Mouse (Mus musculus) liver, postnatal 0 days (tissue): ENCODE measurements at regions not wholly inside any gene's neighbourhood (a gene's known extent, or its start where the extent isn't known, plus 50 kb on each side); places are given as distances from the start of the nearest gene placed in this dataset.
A peak's percentile ranks its signal among the peaks of the same experiment; 100 is the strongest.

Experiments used
- ATAC-seq: fragments of 200-750 bp; cut with Nextera tagmentation; 2 replicates; pipeline ENCODE4 v1.8.0; 2017; ENCODE audit warnings: mild to moderate bottlenecking, moderate library complexity
- DNase-seq: peaks from one replicate; pipeline ENCODE4 v3.0.0-alpha.2; 2016
- H3K27ac ChIP-seq: fragments of 300-500 bp; sonication (generic); 2 replicates; pipeline ENCODE4 v1.5.1; 2014; ENCODE audit warnings: antibody characterized with exemption, moderate library complexity, mild to moderate bottlenecking, low read depth
- H3K27me3 ChIP-seq: fragments of 300-500 bp; sonication (generic); 2 replicates; pipeline ENCODE4 v1.6.1; 2014; ENCODE audit warnings: low read length, control low read depth, mixed read lengths; ENCODE audit not compliant: insufficient read depth
- H3K36me3 ChIP-seq: fragments of 300-500 bp; sonication (generic); replicated peaks from 2 replicates; pipeline ENCODE4 v1.6.1; 2014; ENCODE audit warnings: mild to moderate bottlenecking, control low read depth, low read length, moderate library complexity, mixed read lengths; ENCODE audit not compliant: insufficient read depth
- H3K4me1 ChIP-seq: fragments of 300-500 bp; sonication (generic); 2 replicates; pipeline ENCODE4 v1.6.1; 2014; ENCODE audit warnings: antibody characterized with exemption, mild to moderate bottlenecking, control low read depth; ENCODE audit not compliant: insufficient read depth
- H3K4me2 ChIP-seq: fragments of 300-500 bp; sonication (generic); 2 replicates; pipeline ENCODE4 v1.6.1; 2014; ENCODE audit warnings: low read depth, mild to moderate bottlenecking, low read length, moderate library complexity, mixed read lengths
- H3K4me3 ChIP-seq: fragments of 300-500 bp; sonication (generic); 2 replicates; pipeline ENCODE4 v1.5.1; 2014; ENCODE audit warnings: low read depth, low read length
- H3K9ac ChIP-seq: fragments of 300-500 bp; sonication (generic); replicated peaks from 2 replicates; pipeline ENCODE4 v1.6.1; 2014; ENCODE audit warnings: mild to moderate bottlenecking, moderate library complexity
- H3K9me3 ChIP-seq: fragments of 300-500 bp; sonication (generic); 2 replicates; pipeline ENCODE4 v1.6.1; 2016; ENCODE audit warnings: mild to moderate bottlenecking, control low read depth, low read length, mixed read lengths
- CTCF ChIP-seq: sonication (generic); IDR thresholded peaks from 2 replicates; pipeline ENCODE4 v1.5.1; 2016; ENCODE audit warnings: antibody characterized with exemption, low read depth
- EP300 ChIP-seq: IDR thresholded peaks from 2 replicates; pipeline ENCODE4 v1.6.1; 2016; ENCODE audit warnings: antibody characterized with exemption, low read depth, mild to moderate bottlenecking
- WGBS: fragments of 180-500 bp; shearing (Covaris S2); extraction: QIAGEN DNeasy Blood & Tissue Kit; methylation state at CpG from one replicate; pipeline ENCODE4 v1.1.7; 2014; ENCODE audit not compliant: insufficient replicate concordance; 5-methylcytosine and 5-hydroxymethylcytosine counted together

- Histone ChIP-seq H3K27ac (no peak overlapping the region), H3K4me3 (no peak overlapping the region), H3K4me2 (no peak overlapping the region), H3K27me3 (no peaks in the 10 kb centered on the region), H3K4me1 (no peaks in the 10 kb centered on the region), H3K9me3 (no peaks in the 10 kb centered on the region), H3K9ac (no peak overlapping the region), H3K36me3 (no peaks in the 10 kb centered on the region)
- TF ChIP-seq CTCF (no peak), EP300 (no peak)
- WGBS: 70% methylated on average over 10 of the region's 10 CpGs
- no peak for DNase-seq
- no peak for ATAC-seq
These were observed 291.9 kb upstream of the Lyplal1 start for GRCm38 (mm10) chr1:186408986-186409441.

- Histone ChIP-seq H3K4me2 (no peak overlapping the region), H3K27ac (no peak overlapping the region), H3K4me3 (no peak overlapping the region), H3K9me3 (no peaks in the 10 kb centered on the region), H3K4me1 (no peaks in the 10 kb centered on the region), H3K36me3 (no peaks in the 10 kb centered on the region), H3K9ac (no peak overlapping the region), H3K27me3 (no peaks in the 10 kb centered on the region)
- WGBS: 37% methylated on average over 8 of the region's 8 CpGs
- ATAC-seq: no peak
- DNase-seq: no peak
- TF ChIP-seq EP300 (no peak), CTCF (no peak)
These were observed 290.5 kb upstream of the Lyplal1 start for GRCm38 (mm10) chr1:186407656-186408055.

GRCm38 (mm10) chr1:186405693-186406092 lies 288.6 kb upstream of the Lyplal1 start:
- DNase-seq (no peak), ATAC-seq (no peak)
- H3K36me3 ChIP-seq: no peaks in the 10 kb centered on the region
- no peak overlapping the region for H3K4me3 ChIP-seq
- H3K4me2 ChIP-seq: no peak overlapping the region
- no peaks in the 10 kb centered on the region for H3K27me3 ChIP-seq
- no peak overlapping the region for H3K27ac ChIP-seq
- TF ChIP-seq CTCF (no peak), EP300 (no peak)
- no peaks in the 10 kb centered on the region for H3K4me1 ChIP-seq
- 72% methylated on average over 5 of the region's 5 CpGs for WGBS
- no peaks in the 10 kb centered on the region for H3K9me3 ChIP-seq
- no peak overlapping the region for H3K9ac ChIP-seq

- Histone ChIP-seq H3K27me3 (no peaks in the 10 kb centered on the region), H3K36me3 (no peaks in the 10 kb centered on the region), H3K9me3 (no peaks in the 10 kb centered on the region), H3K4me3 (no peak overlapping the region), H3K9ac (no peak overlapping the region), H3K4me1 (no peaks in the 10 kb centered on the region), H3K27ac (no peak overlapping the region), H3K4me2 (no peak overlapping the region)
- no peak for DNase-seq
- WGBS: 35% methylated on average over 8 of the region's 8 CpGs
- peak; percentile 49 for ATAC-seq
- TF ChIP-seq CTCF: no peak
- 0 out of 2 replicates have a peak, but pooled peaks have one; percentile 32 for TF ChIP-seq EP300
These were observed 282.7 kb upstream of the Lyplal1 start for GRCm38 (mm10) chr1:186399762-186400161.

- Histone ChIP-seq H3K36me3 (no peaks in the 10 kb centered on the region), H3K9me3 (no peaks in the 10 kb centered on the region), H3K27ac (no peak overlapping the region), H3K4me3 (no peak overlapping the region), H3K27me3 (no peaks in the 10 kb centered on the region), H3K9ac (no peak overlapping the region), H3K4me2 (no peak overlapping the region), H3K4me1 (no peaks in the 10 kb centered on the region)
- WGBS: 45% methylated on average over 5 of the region's 5 CpGs
- TF ChIP-seq CTCF (peak; percentile 48), EP300 (no peak)
- DNase-seq: no peak
- no peak for ATAC-seq
These were observed 275.9 kb upstream of the Lyplal1 start for GRCm38 (mm10) chr1:186393005-186393404.

- H3K36me3 ChIP-seq: no peaks in the 10 kb centered on the region
- no peaks in the 10 kb centered on the region for H3K4me1 ChIP-seq
- no peaks in the 10 kb centered on the region for H3K9me3 ChIP-seq
- H3K4me3 ChIP-seq: no peak overlapping the region
- DNase-seq (no peak), ATAC-seq (no peak)
- no peaks in the 10 kb centered on the region for H3K27me3 ChIP-seq
- 74% methylated on average over 4 of the region's 4 CpGs for WGBS
- H3K27ac ChIP-seq: no peak overlapping the region
- H3K4me2 ChIP-seq: no peak overlapping the region
- no peak overlapping the region for H3K9ac ChIP-seq
- TF ChIP-seq EP300: no peak
- TF ChIP-seq CTCF: no peak
These were observed 267.3 kb upstream of the Lyplal1 start for GRCm38 (mm10) chr1:186384440-186384839.

GRCm38 (mm10) chr1:186383453-186383852 lies 266.3 kb upstream of the Lyplal1 start:
- Histone ChIP-seq H3K9me3 (no peaks in the 10 kb centered on the region), H3K4me2 (no peak overlapping the region), H3K4me3 (no peak overlapping the region), H3K27ac (no peak overlapping the region), H3K36me3 (no peaks in the 10 kb centered on the region), H3K27me3 (no peaks in the 10 kb centered on the region), H3K9ac (no peak overlapping the region), H3K4me1 (no peaks in the 10 kb centered on the region)
- TF ChIP-seq CTCF: no peak
- no peak for TF ChIP-seq EP300
- 64% methylated on average over 2 of the region's 2 CpGs for WGBS
- ATAC-seq (no peak), DNase-seq (no peak)
